Mouse (Mus musculus) cerebellum, adult 9-10 months (tissue): ENCODE data around the gene Kat2a.

Experiments
- DNase-seq: peaks from one replicate; pipeline ENCODE4 v3.0.0; 2022

Gene Kat2a

GRCm38 (mm10) chr11:100705095-100705747 is 7.0 kb downstream of the Kat2a start:
- DNase-seq: no peak

GRCm38 (mm10) chr11:100703851-100704531 is 8.3 kb downstream of the Kat2a start, which contains the start of gene Dhx58:
Dhx58 (minus strand) TSS chr11:100704271.
- DNase-seq: no peak

GRCm38 (mm10) chr11:100703366-100703765 is 8.9 kb downstream of the Kat2a start:
- DNase-seq: no peak

- DNase-seq: no peak
Measured at GRCm38 (mm10) chr11:100702906-100703305, 9.4 kb downstream of the Kat2a start.

- peak; percentile 79 for DNase-seq
Measured at GRCm38 (mm10) chr11:100702081-100702851, 10.0 kb downstream of the Kat2a start.

GRCm38 (mm10) chr11:100701301-100701700 is 11.0 kb downstream of the Kat2a start:
- no peak for DNase-seq

- DNase-seq: no peak
Measured at GRCm38 (mm10) chr11:100700710-100701109, 11.6 kb downstream of the Kat2a start.

- no peak for DNase-seq
Measured at GRCm38 (mm10) chr11:100697921-100698320, 14.3 kb downstream of the Kat2a start.

- DNase-seq: peak; percentile 68
Measured at GRCm38 (mm10) chr11:100694926-100695325, 17.3 kb downstream of the Kat2a start.

GRCm38 (mm10) chr11:100693154-100693553 is 19.1 kb downstream of the Kat2a start:
- no peak for DNase-seq

- no peak for DNase-seq
Measured at GRCm38 (mm10) chr11:100692164-100692616, 20.1 kb downstream of the Kat2a start, which contains the start of gene Zfp385c. Zfp385c (minus strand) TSS chr11:100692455.

- no peak for DNase-seq
Measured at GRCm38 (mm10) chr11:100690389-100690788, 21.9 kb downstream of the Kat2a start.

GRCm38 (mm10) chr11:100688443-100688842 is 23.8 kb downstream of the Kat2a start:
- no peak for DNase-seq

- no peak for DNase-seq
Measured at GRCm38 (mm10) chr11:100687265-100687664, 25.0 kb downstream of the Kat2a start.

GRCm38 (mm10) chr11:100685371-100685770 is 26.9 kb downstream of the Kat2a start:
- no peak for DNase-seq

- DNase-seq: no peak
Measured at GRCm38 (mm10) chr11:100684084-100684483, 28.2 kb downstream of the Kat2a start.

- DNase-seq: no peak
Measured at GRCm38 (mm10) chr11:100682526-100682925, 29.7 kb downstream of the Kat2a start.

- DNase-seq: no peak
Measured at GRCm38 (mm10) chr11:100681826-100682225, 30.4 kb downstream of the Kat2a start.

- DNase-seq: no peak
Measured at GRCm38 (mm10) chr11:100677810-100678209, 34.5 kb downstream of the Kat2a start.

- no peak for DNase-seq
Measured at GRCm38 (mm10) chr11:100673169-100673568, 39.1 kb downstream of the Kat2a start.

GRCm38 (mm10) chr11:100671956-100672355 is 40.3 kb downstream of the Kat2a start:
- no peak for DNase-seq

- no peak for DNase-seq
Measured at GRCm38 (mm10) chr11:100671049-100671448, 41.2 kb downstream of the Kat2a start.

- DNase-seq: no peak
Measured at GRCm38 (mm10) chr11:100659806-100660205, 52.5 kb downstream of the Kat2a start.

GRCm38 (mm10) chr11:100656458-100656857 is 55.8 kb downstream of the Kat2a start:
- DNase-seq: no peak
